Mouse (Mus musculus) kidney, postnatal 0 days (tissue): ENCODE data around the gene Ldah. TPM values are rescaled to one million over a fixed set of nuclear protein-coding genes. Genes with fewer than 3 reads are reported as not detected.

ENCODE experiments used
- ATAC-seq: fragments of 200-750 bp; cut with Nextera tagmentation; replicated peaks from 2 replicates; pipeline ENCODE4 v1.8.0; 2017; ENCODE audit warnings: low read depth, moderate number of reproducible peaks, moderate TSS enrichment, moderate library complexity; ENCODE audit not compliant: low FRiP score
- DNase-seq: peaks from one replicate; pipeline ENCODE4 v3.0.0-alpha.2; 2016; ENCODE audit warnings: low spot score
- H3K27ac ChIP-seq: fragments of 300-500 bp; sonication (generic); 2 replicates; pipeline ENCODE4 v1.5.1; 2014; ENCODE audit warnings: mild to moderate bottlenecking
- H3K27me3 ChIP-seq: fragments of 300-500 bp; sonication (generic); 2 replicates; pipeline ENCODE4 v1.6.1; 2014; ENCODE audit warnings: low read length, mixed read lengths; ENCODE audit not compliant: insufficient read depth
- H3K36me3 ChIP-seq: fragments of 300-500 bp; sonication (generic); 2 replicates; pipeline ENCODE4 v1.6.1; 2014; ENCODE audit warnings: low read length, mixed read lengths; ENCODE audit not compliant: insufficient read depth
- H3K4me1 ChIP-seq: fragments of 300-500 bp; sonication (generic); replicated peaks from 2 replicates; pipeline ENCODE4 v1.6.1; 2014; ENCODE audit warnings: antibody characterized with exemption, low read length, mixed read lengths; ENCODE audit not compliant: insufficient read depth
- H3K4me2 ChIP-seq: fragments of 300-500 bp; sonication (generic); 2 replicates; pipeline ENCODE4 v1.6.1; 2014; ENCODE audit warnings: mild to moderate bottlenecking, low read length, moderate library complexity, mixed read lengths
- H3K4me3 ChIP-seq: fragments of 300-500 bp; sonication (generic); replicated peaks from 2 replicates; pipeline ENCODE4 v1.5.1; 2014; ENCODE audit warnings: low read depth, low read length
- H3K9ac ChIP-seq: fragments of 300-500 bp; sonication (generic); 2 replicates; pipeline ENCODE4 v1.6.1; 2014; ENCODE audit warnings: low read depth, low read length
- H3K9me3 ChIP-seq: fragments of 300-500 bp; sonication (generic); replicated peaks from 2 replicates; pipeline ENCODE4 v1.6.1; 2016; ENCODE audit warnings: low read length, inconsistent platforms, mixed read lengths
- CTCF ChIP-seq: IDR thresholded peaks from 2 replicates; pipeline ENCODE4 v1.5.1; 2016; ENCODE audit warnings: antibody characterized with exemption, low read depth, mild to moderate bottlenecking, moderate library complexity
- WGBS: fragments of 180-500 bp; shearing (Covaris S2); extraction: QIAGEN DNeasy Blood & Tissue Kit; methylation state at CpG from one replicate; pipeline ENCODE4 v1.1.7; 2014; 5-methylcytosine and 5-hydroxymethylcytosine counted together
- polyA plus RNA-seq: library from polyadenylated mRNA; unstranded; fragments of >200 nt; fragmentation: Nextera tagmentation; extraction: Ambion mirVana; gene quantifications from 2 replicates; pipeline ENCODE4 v1.2.1, GENCODE M21; 2015

Gene Ldah
- polyA plus RNA-seq, 1 experiment from 2014 or later, result 49.2 TPM

DNA sequence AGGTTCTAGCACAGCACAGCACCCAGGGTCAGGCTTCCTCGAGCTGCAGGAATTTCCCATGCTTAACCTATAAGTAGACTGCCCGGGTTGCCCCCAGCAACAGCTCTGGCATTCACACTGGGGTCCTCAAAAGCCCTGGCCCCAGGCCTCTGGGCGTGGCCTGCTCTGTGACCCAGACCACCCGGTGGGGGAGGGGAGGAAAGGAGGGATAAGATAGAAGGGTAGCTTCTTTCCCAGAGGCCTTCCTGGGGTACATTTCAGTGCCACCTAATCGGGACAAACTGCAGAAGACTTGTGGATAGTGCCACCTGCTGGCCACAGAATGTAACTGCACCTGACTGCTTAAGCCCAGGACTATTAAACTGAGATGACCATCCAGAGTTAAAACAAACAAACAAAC, 98.5 kb downstream of the Ldah start:
- peaks cover 45% of the 10 kb centered on the region for H3K27me3 ChIP-seq
- peak; percentile 97 for TF ChIP-seq CTCF
- peak; percentile 86 for DNase-seq
- no peak overlapping the region for H3K9ac ChIP-seq
- H3K4me2 ChIP-seq, result no peak overlapping the region
- H3K9me3 ChIP-seq, result no peaks in the 10 kb centered on the region
- ATAC-seq, result peak; percentile 57
- no peaks in the 10 kb centered on the region for H3K36me3 ChIP-seq
- no peak overlapping the region for H3K4me3 ChIP-seq
- 7% methylated on average over 5 of the region's 5 CpGs for WGBS
- peaks cover 12% of the 10 kb centered on the region for H3K4me1 ChIP-seq
- no peak overlapping the region for H3K27ac ChIP-seq

DNA sequence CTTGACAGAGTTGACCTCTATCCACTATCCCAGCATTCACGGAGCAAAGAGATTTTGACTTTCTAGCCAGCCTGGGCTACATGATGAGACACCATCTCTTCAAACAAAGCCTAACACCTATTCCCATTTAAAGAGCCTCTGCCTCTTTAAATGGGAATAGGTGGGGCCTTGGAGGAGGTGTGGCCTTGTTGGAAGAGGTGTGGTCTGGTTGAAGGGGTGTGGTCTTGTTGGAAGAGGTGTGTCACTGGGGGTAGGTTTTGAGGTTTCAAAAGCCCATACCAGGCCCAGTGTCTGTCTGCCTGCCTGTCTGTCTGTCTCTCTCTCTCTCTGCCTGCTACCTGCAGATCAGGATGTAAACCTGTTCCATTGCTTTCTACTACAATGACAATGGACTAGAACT, 99.0 kb downstream of the Ldah start:
- 56% methylated on average over 1 of the region's 1 CpGs for WGBS
- Histone ChIP-seq H3K36me3 (no peaks in the 10 kb centered on the region), H3K9me3 (no peaks in the 10 kb centered on the region), H3K27ac (no peak overlapping the region), H3K9ac (no peak overlapping the region), H3K4me1 (peaks cover 7% of the 10 kb centered on the region; the same call in 1 of the 2 replicates), H3K4me3 (no peak overlapping the region), H3K4me2 (no peak overlapping the region), H3K27me3 (peaks cover 42% of the 10 kb centered on the region)
- DNase-seq (no peak), ATAC-seq (0 out of 2 replicates have a peak, but pooled peaks have one; percentile 22)
- TF ChIP-seq CTCF, result no peak

DNA sequence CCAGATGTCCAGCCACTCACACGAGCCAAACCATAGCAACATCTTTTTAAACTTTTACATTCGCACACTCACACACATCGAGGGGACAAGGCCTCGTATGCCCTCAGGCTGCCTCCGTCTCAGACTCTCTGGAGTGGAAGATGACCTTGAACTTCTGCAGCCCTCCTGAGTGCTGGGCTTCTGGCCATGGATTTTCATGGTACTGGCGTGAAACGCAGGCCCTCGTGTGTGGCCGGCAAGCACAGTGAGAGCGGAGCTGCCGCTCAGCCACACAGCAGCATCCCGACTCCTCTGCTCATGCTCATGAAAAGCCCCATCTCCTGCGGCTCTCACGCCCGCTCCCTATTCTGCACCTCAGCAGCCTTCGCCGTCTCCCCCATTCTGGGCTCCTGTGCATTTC, 103.1 kb downstream of the Ldah start:
- 36% methylated on average over 17 of the region's 17 CpGs for WGBS

DNA sequence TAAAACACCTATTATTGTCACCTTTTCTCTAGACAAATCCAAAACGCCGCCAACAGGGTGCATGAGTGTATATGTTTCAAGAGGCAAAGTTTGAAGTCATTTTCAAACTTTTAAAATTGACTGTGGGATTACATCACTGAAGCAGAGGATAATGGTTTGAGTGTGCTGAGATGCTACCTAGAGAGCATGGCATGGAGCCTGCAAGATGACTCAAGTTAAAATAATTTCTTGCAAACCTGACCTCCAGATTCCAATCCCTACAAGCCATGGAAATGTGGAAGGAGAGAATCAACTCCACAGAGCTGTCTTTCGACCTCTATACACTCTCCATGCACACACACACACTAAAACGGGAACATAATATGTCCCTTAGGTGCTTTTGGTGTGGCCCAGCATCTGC, 104.4 kb downstream of the Ldah start:
- ATAC-seq (no peak), DNase-seq (no peak)
- Histone ChIP-seq H3K4me3 (no peak overlapping the region), H3K27me3 (0 out of 2 replicates have a peak, but pooled peaks cover 2% of the 10 kb centered on the region), H3K9ac (no peak overlapping the region), H3K9me3 (no peaks in the 10 kb centered on the region), H3K27ac (no peak overlapping the region), H3K36me3 (no peaks in the 10 kb centered on the region), H3K4me1 (peaks cover 11% of the 10 kb centered on the region; the same call in 1 of the 2 replicates), H3K4me2 (no peak overlapping the region)
- no peak for TF ChIP-seq CTCF
- WGBS, result 92% methylated on average over 4 of the region's 4 CpGs

More for the DNA sequence above, 103.1 kb downstream of the Ldah start:
- Histone ChIP-seq H3K27ac (no peak overlapping the region), H3K4me3 (no peak overlapping the region), H3K9ac (no peak overlapping the region), H3K4me2 (peak overlapping the region; percentile 23; the same call in 1 of the 2 replicates), H3K4me1 (peaks cover 11% of the 10 kb centered on the region; the same call in 1 of the 2 replicates), H3K36me3 (no peaks in the 10 kb centered on the region), H3K9me3 (no peaks in the 10 kb centered on the region), H3K27me3 (peaks cover 5% of the 10 kb centered on the region; the same call in 1 of the 2 replicates)
- ATAC-seq (no peak), DNase-seq (no peak)
- TF ChIP-seq CTCF, result no peak

DNA sequence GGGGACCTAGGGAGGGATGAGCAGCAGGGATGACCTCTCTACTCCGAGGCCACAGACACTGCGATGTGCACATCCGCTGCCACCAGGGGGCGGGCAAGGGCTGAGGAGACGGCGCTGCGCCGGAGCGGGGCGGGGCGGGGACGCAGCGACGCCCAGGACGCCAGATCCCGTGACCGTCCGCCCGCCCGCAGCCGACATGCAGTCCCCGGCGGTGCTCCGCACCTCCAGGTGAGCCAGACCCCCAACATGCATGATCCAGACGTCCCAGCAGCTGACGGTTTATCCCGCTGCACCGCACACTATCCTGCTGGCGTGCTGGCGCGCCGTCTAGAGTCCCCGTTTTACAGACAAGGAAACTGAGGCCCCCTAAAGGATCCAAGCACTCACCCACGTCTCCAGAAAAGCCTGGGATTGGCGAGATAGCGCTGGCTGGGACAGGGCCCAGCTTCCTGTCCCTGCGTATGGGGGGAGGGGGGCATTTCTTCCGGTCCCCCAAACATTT, 105.4 kb downstream of the Ldah start, which contains the start of gene Hs1bp3:
Hs1bp3 (plus strand) TSS at position 163 of the 502 bp plus-strand sequence.
- Histone ChIP-seq H3K4me2 (peak within 1 kb of the TSS; percentile 96), H3K27me3 (0 out of 2 replicates have a peak, but pooled peaks cover 2% of the 10 kb centered on the region), H3K36me3 (peaks cover 5% of the 10 kb centered on the region; the same call in 1 of the 2 replicates), H3K9ac (peak within 1 kb of the TSS; percentile 64), H3K4me1 (peaks cover 11% of the 10 kb centered on the region; the same call in 1 of the 2 replicates), H3K27ac (no peak within 1 kb of the TSS), H3K4me3 (peak within 1 kb of the TSS; percentile 64), H3K9me3 (no peaks in the 10 kb centered on the region)
- peak; percentile 92 for DNase-seq
- peak; percentile 95 for TF ChIP-seq CTCF
- ATAC-seq, result peak; percentile 85
- under 1% methylated on average over 38 of the region's 38 CpGs for WGBS

DNA sequence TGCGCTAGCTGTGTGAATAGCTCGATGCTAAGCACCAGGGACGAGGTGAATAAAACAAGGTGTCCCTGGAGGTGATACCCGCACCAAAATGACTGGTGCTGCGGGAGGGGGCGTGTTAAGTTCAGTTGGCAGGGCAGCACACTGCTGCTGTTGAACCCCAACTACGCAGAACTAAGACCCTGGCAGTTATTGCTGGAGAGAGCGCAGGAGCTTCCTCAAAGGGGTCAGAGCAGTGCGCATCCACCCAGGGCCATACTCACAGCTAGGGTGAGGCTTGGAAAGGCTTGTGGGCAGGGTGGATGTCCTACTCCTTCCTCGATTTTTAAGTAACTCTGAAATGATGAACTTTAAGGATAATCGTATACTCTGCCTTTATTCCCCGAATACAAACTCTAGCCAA, 105.9 kb downstream of the Ldah start:
- Histone ChIP-seq H3K27me3 (0 out of 2 replicates have a peak, but pooled peaks cover 2% of the 10 kb centered on the region), H3K4me2 (peak overlapping the region; percentile 96), H3K4me1 (peaks cover 11% of the 10 kb centered on the region; the same call in 1 of the 2 replicates), H3K36me3 (peaks cover 5% of the 10 kb centered on the region; the same call in 1 of the 2 replicates), H3K4me3 (peak overlapping the region; percentile 64), H3K27ac (no peak overlapping the region), H3K9me3 (no peaks in the 10 kb centered on the region), H3K9ac (peak overlapping the region; percentile 64)
- DNase-seq, result no peak
- no peak for TF ChIP-seq CTCF
- WGBS, result 20% methylated on average over 12 of the region's 12 CpGs
- 0 out of 2 replicates have a peak, but pooled peaks have one; percentile 3 for ATAC-seq
